Mouse (Mus musculus) forebrain, postnatal 0 days (tissue): ENCODE data around the gene Mex3a. TPM values are rescaled to one million over a fixed set of nuclear protein-coding genes. Genes with fewer than 3 reads are reported as not detected.

Source experiments
- ATAC-seq: fragments of 200-750 bp; cut with Nextera tagmentation; 2 replicates; pipeline ENCODE4 v1.8.0; 2017; ENCODE audit warnings: mild to moderate bottlenecking, moderate library complexity
- DNase-seq: peaks from one replicate; pipeline ENCODE4 v3.0.0-alpha.2; 2015
- H3K27ac ChIP-seq: fragments of 300-500 bp; sonication (generic); 2 replicates; pipeline ENCODE4 v1.5.1; 2014; ENCODE audit warnings: low read depth, mild to moderate bottlenecking, antibody characterized with exemption, low read length, moderate library complexity, mixed read lengths
- H3K27me3 ChIP-seq: fragments of 300-500 bp; sonication (generic); 2 replicates; pipeline ENCODE4 v1.6.1; 2014; ENCODE audit warnings: mild to moderate bottlenecking, low read length, mixed read lengths; ENCODE audit not compliant: insufficient read depth
- H3K36me3 ChIP-seq: fragments of 300-500 bp; sonication (generic); 2 replicates; pipeline ENCODE4 v1.6.1; 2014; ENCODE audit warnings: mild to moderate bottlenecking, moderate library complexity; ENCODE audit not compliant: insufficient read depth
- H3K4me1 ChIP-seq: fragments of 300-500 bp; sonication (generic); 2 replicates; pipeline ENCODE4 v1.6.1; 2014; ENCODE audit warnings: antibody characterized with exemption; ENCODE audit not compliant: insufficient read depth
- H3K4me2 ChIP-seq: fragments of 300-500 bp; sonication (generic); 2 replicates; pipeline ENCODE4 v1.6.1; 2014; ENCODE audit warnings: low read depth, mild to moderate bottlenecking, moderate library complexity
- H3K4me3 ChIP-seq: fragments of 300-500 bp; sonication (generic); 2 replicates; pipeline ENCODE4 v1.5.1; 2014; ENCODE audit warnings: low read depth, low read length, mixed read lengths
- H3K9ac ChIP-seq: fragments of 300-500 bp; sonication (generic); 2 replicates; pipeline ENCODE4 v1.6.1; 2014; ENCODE audit warnings: mild to moderate bottlenecking
- H3K9me3 ChIP-seq: fragments of 300-500 bp; sonication (generic); 2 replicates; pipeline ENCODE4 v1.6.1; 2016; ENCODE audit warnings: low read length
- CTCF ChIP-seq: sonication (generic); IDR thresholded peaks from 2 replicates; pipeline ENCODE4 v1.5.1; 2016; ENCODE audit warnings: antibody characterized with exemption, control low read depth, low read depth
- WGBS: fragments of 180-500 bp; shearing (Covaris S2); extraction: QIAGEN DNeasy Blood & Tissue Kit; methylation state at CpG from one replicate; pipeline ENCODE4 v1.1.7; 2014; 5-methylcytosine and 5-hydroxymethylcytosine counted together
- polyA plus RNA-seq: library from polyadenylated mRNA; unstranded; fragments of >200 nt; fragmentation: Nextera tagmentation; extraction: Ambion mirVana; gene quantifications from 2 replicates; pipeline ENCODE4 v1.2.1, GENCODE M21; 2015
- total RNA-seq: library from RNA; depleted of rRNA; stranded (reverse); fragments of >200 nt; gene quantifications from 2 replicates; pipeline ENCODE4 v1.2.3, GENCODE M21; 2014

Mex3a gene
- total and polyA plus RNA-seq, 2 experiments from 2014 or later = 20.5 to 71.9 TPM

GRCm38 (mm10) chr3:88539397-88539796 is 7.2 kb downstream of the Mex3a start:
- ATAC-seq (no peak), DNase-seq (no peak)
- H3K27me3 ChIP-seq = no peaks in the 10 kb centered on the region
- peak overlapping the region; percentile 62 for H3K27ac ChIP-seq
- 4% methylated on average over 3 of the region's 3 CpGs for WGBS
- H3K4me3 ChIP-seq = no peak overlapping the region
- H3K4me1 ChIP-seq = peaks cover 23% of the 10 kb centered on the region
- H3K36me3 ChIP-seq = peaks cover 47% of the 10 kb centered on the region
- no peaks in the 10 kb centered on the region for H3K9me3 ChIP-seq
- H3K4me2 ChIP-seq = no peak overlapping the region
- no peak for TF ChIP-seq CTCF
- H3K9ac ChIP-seq = no peak overlapping the region

GRCm38 (mm10) chr3:88540085-88540484 is 7.9 kb downstream of the Mex3a start:
- Histone ChIP-seq H3K9me3 (no peaks in the 10 kb centered on the region), H3K4me2 (no peak overlapping the region), H3K4me3 (no peak overlapping the region), H3K9ac (no peak overlapping the region), H3K27me3 (no peaks in the 10 kb centered on the region), H3K4me1 (peaks cover 20% of the 10 kb centered on the region), H3K36me3 (peaks cover 47% of the 10 kb centered on the region), H3K27ac (peak overlapping the region; percentile 66)
- DNase-seq = no peak
- ATAC-seq = no peak
- peak; percentile 37 for TF ChIP-seq CTCF
- 48% methylated on average over 5 of the region's 5 CpGs for WGBS

GRCm38 (mm10) chr3:88541622-88542401 is 9.6 kb downstream of the Mex3a start:
- Histone ChIP-seq H3K27ac (peak overlapping the region; percentile 36), H3K4me1 (peaks cover 5% of the 10 kb centered on the region), H3K4me2 (no peak overlapping the region), H3K36me3 (peaks cover 36% of the 10 kb centered on the region), H3K4me3 (no peak overlapping the region), H3K9me3 (no peaks in the 10 kb centered on the region), H3K27me3 (no peaks in the 10 kb centered on the region), H3K9ac (no peak overlapping the region)
- ATAC-seq (peak; percentile 13; the same call in 1 of the 2 replicates), DNase-seq (no peak)
- TF ChIP-seq CTCF = no peak
- WGBS = 35% methylated on average over 6 of the region's 7 CpGs

GRCm38 (mm10) chr3:88542486-88542885 is 10.3 kb downstream of the Mex3a start:
- H3K9me3 ChIP-seq = no peaks in the 10 kb centered on the region
- H3K36me3 ChIP-seq = peaks cover 29% of the 10 kb centered on the region
- H3K27me3 ChIP-seq = no peaks in the 10 kb centered on the region
- no peak overlapping the region for H3K4me3 ChIP-seq
- H3K4me2 ChIP-seq = no peak overlapping the region
- ATAC-seq = no peak
- no peak for DNase-seq
- whole genome bisulfite sequencing = 61% methylated on average over 4 of the region's 4 CpGs
- H3K9ac ChIP-seq = no peak overlapping the region
- TF ChIP-seq CTCF = no peak
- no peaks in the 10 kb centered on the region for H3K4me1 ChIP-seq
- no peak overlapping the region for H3K27ac ChIP-seq

- Histone ChIP-seq H3K4me3 (no peak overlapping the region), H3K27ac (no peak overlapping the region), H3K4me2 (no peak overlapping the region), H3K27me3 (no peaks in the 10 kb centered on the region), H3K36me3 (peaks cover 22% of the 10 kb centered on the region), H3K9ac (no peak overlapping the region), H3K9me3 (no peaks in the 10 kb centered on the region), H3K4me1 (no peaks in the 10 kb centered on the region)
- 80% methylated on average over 8 of the region's 8 CpGs for WGBS
- ATAC-seq (no peak), DNase-seq (no peak)
- no peak for TF ChIP-seq CTCF
Observed at GRCm38 (mm10) chr3:88543174-88543573, 11.0 kb downstream of the Mex3a start.

- Histone ChIP-seq H3K4me3 (no peak overlapping the region), H3K9me3 (no peaks in the 10 kb centered on the region), H3K9ac (no peak overlapping the region), H3K27me3 (no peaks in the 10 kb centered on the region), H3K36me3 (peaks cover 15% of the 10 kb centered on the region), H3K4me1 (no peaks in the 10 kb centered on the region), H3K4me2 (no peak overlapping the region), H3K27ac (no peak overlapping the region)
- TF ChIP-seq CTCF = no peak
- DNase-seq (no peak), ATAC-seq (no peak)
- 71% methylated on average over 5 of the region's 5 CpGs for WGBS
Observed at GRCm38 (mm10) chr3:88543651-88544410, 11.6 kb downstream of the Mex3a start.

- Histone ChIP-seq H3K4me3 (no peak overlapping the region), H3K9me3 (no peaks in the 10 kb centered on the region), H3K9ac (no peak overlapping the region), H3K27ac (no peak overlapping the region), H3K27me3 (no peaks in the 10 kb centered on the region), H3K4me2 (no peak overlapping the region), H3K4me1 (no peaks in the 10 kb centered on the region), H3K36me3 (peaks cover 13% of the 10 kb centered on the region)
- WGBS = 22% methylated on average over 5 of the region's 5 CpGs
- no peak for DNase-seq
- peak; percentile 66 for TF ChIP-seq CTCF
- ATAC-seq = no peak
Observed at GRCm38 (mm10) chr3:88544514-88544913, 12.3 kb downstream of the Mex3a start.
